Mouse (Mus musculus) kidney, adult 2 months (tissue): Measurements from ENCODE around the gene Rnd1. TPM values are rescaled to one million over a fixed set of nuclear protein-coding genes. Genes with fewer than 3 reads are reported as not detected.

Experiments
- DNase-seq: peaks from one replicate; pipeline ENCODE4 v3.0.0; 2021
- H3K27ac ChIP-seq: fragments of 200-500 bp; 2 replicates; pipeline ENCODE4 v1.5.1; 2012; ENCODE audit warnings: low read depth, low read length, control low read depth, inconsistent platforms; ENCODE audit not compliant: insufficient read depth
- H3K27me3 ChIP-seq: fragments of 200-500 bp; replicated peaks from 2 replicates; pipeline ENCODE4 v1.6.1; 2012; ENCODE audit warnings: mild to moderate bottlenecking, moderate library complexity, low read length, inconsistent platforms; ENCODE audit not compliant: control insufficient read depth, insufficient read depth
- H3K36me3 ChIP-seq: fragments of 200-500 bp; 2 replicates; pipeline ENCODE4 v1.6.1; 2012; ENCODE audit warnings: mild to moderate bottlenecking, moderate library complexity, low read length, inconsistent platforms; ENCODE audit not compliant: control insufficient read depth, insufficient read depth
- H3K4me1 ChIP-seq: fragments of 200-500 bp; 2 replicates; pipeline ENCODE4 v1.6.1; 2011; ENCODE audit warnings: low read length; ENCODE audit not compliant: control insufficient read depth, insufficient read depth
- H3K4me3 ChIP-seq: fragments of 200-500 bp; 2 replicates; pipeline ENCODE4 v1.5.1; 2011; ENCODE audit warnings: mild to moderate bottlenecking, low read depth, low read length, control low read depth; ENCODE audit not compliant: insufficient read depth
- CTCF ChIP-seq: fragments of 200-500 bp; conservative IDR thresholded peaks from 2 replicates; pipeline ENCODE4 v1.5.1; 2011; ENCODE audit warnings: low read depth, mild to moderate bottlenecking, control low read depth, low read length, moderate library complexity, mixed read lengths; ENCODE audit not compliant: insufficient read depth, insufficient read length
- POLR2A ChIP-seq: fragments of 200-500 bp; IDR thresholded peaks from one replicate; pipeline ENCODE4 v1.6.1; 2011; ENCODE audit warnings: low read depth, low read length, control low read depth
- WGBS: fragments of 180-500 bp; shearing (Covaris S2); methylation state at CpG from one replicate; pipeline ENCODE4 v1.1.7; 2018; 5-methylcytosine and 5-hydroxymethylcytosine counted together
- polyA plus RNA-seq: library from polyadenylated mRNA; depleted of rRNA; stranded (reverse); fragments of >200 nt; gene quantifications from 2 replicates; pipeline ENCODE4 v1.2.3, GENCODE M21; 2012; rRNA removed

Gene Rnd1
- polyA plus RNA-seq, 1 experiment, result 2.8 TPM

GRCm38 (mm10) chr15:98622721-98623120 is 54.5 kb downstream of the Rnd1 start:
- H3K27ac ChIP-seq, result no peak overlapping the region

GRCm38 (mm10) chr15:98622199-98622598 is 55.1 kb downstream of the Rnd1 start:
- H3K4me1 ChIP-seq, result no peaks in the 10 kb centered on the region; the same call in 1 of the 2 replicates
- no peaks in the 10 kb centered on the region for H3K36me3 ChIP-seq
- no peak overlapping the region for H3K27ac ChIP-seq
- WGBS, result 17% methylated on average over 7 of the region's 7 CpGs
- no peak for TF ChIP-seq POLR2A
- no peak for TF ChIP-seq CTCF
- no peaks in the 10 kb centered on the region for H3K27me3 ChIP-seq
- no peak overlapping the region for H3K4me3 ChIP-seq
- peak; percentile 57 for DNase-seq

More at GRCm38 (mm10) chr15:98622721-98623120, 54.5 kb downstream of the Rnd1 start:
- Histone ChIP-seq H3K4me3 (no peak overlapping the region), H3K4me1 (no peaks in the 10 kb centered on the region), H3K27me3 (no peaks in the 10 kb centered on the region), H3K36me3 (no peaks in the 10 kb centered on the region)
- DNase-seq, result no peak
- 35% methylated on average over 6 of the region's 6 CpGs for WGBS
- TF ChIP-seq POLR2A, result no peak
- no peak for TF ChIP-seq CTCF

- peaks cover 20% of the 10 kb centered on the region for H3K4me1 ChIP-seq
- H3K36me3 ChIP-seq, result no peaks in the 10 kb centered on the region
- peak; percentile 81 for DNase-seq
- WGBS, result 1% methylated on average over 12 of the region's 12 CpGs
- TF ChIP-seq POLR2A (no peak), CTCF (peak; percentile 82)
- no peak overlapping the region for H3K27ac ChIP-seq
- H3K27me3 ChIP-seq, result no peaks in the 10 kb centered on the region
- H3K4me3 ChIP-seq, result no peak overlapping the region
These were observed 60.1 kb downstream of the Rnd1 start for GRCm38 (mm10) chr15:98617176-98617537.

GRCm38 (mm10) chr15:98616362-98617175 is 60.7 kb downstream of the Rnd1 start:
- H3K4me3 ChIP-seq, result no peak overlapping the region
- H3K27me3 ChIP-seq, result no peaks in the 10 kb centered on the region
- H3K36me3 ChIP-seq, result no peaks in the 10 kb centered on the region
- 41% methylated on average over 20 of the region's 20 CpGs for WGBS
- TF ChIP-seq POLR2A, result no peak
- no peak for TF ChIP-seq CTCF
- peak overlapping the region; percentile 24; the same call in 1 of the 2 replicates for H3K27ac ChIP-seq
- peak; percentile 61 for DNase-seq
- peaks cover 20% of the 10 kb centered on the region for H3K4me1 ChIP-seq

- Histone ChIP-seq H3K27me3 (no peaks in the 10 kb centered on the region), H3K4me3 (no peak overlapping the region), H3K27ac (no peak overlapping the region; the same call in 1 of the 2 replicates), H3K36me3 (no peaks in the 10 kb centered on the region), H3K4me1 (peaks cover 20% of the 10 kb centered on the region)
- 80% methylated on average over 6 of the region's 6 CpGs for WGBS
- TF ChIP-seq CTCF (no peak), POLR2A (no peak)
- no peak for DNase-seq
These were observed 61.5 kb downstream of the Rnd1 start for GRCm38 (mm10) chr15:98615751-98616150.

GRCm38 (mm10) chr15:98614971-98615370 is 62.3 kb downstream of the Rnd1 start:
- Histone ChIP-seq H3K36me3 (no peaks in the 10 kb centered on the region), H3K27ac (peak overlapping the region; percentile 78), H3K4me3 (no peak overlapping the region), H3K27me3 (no peaks in the 10 kb centered on the region), H3K4me1 (peaks cover 20% of the 10 kb centered on the region)
- DNase-seq, result peak; percentile 76
- WGBS, result 36% methylated on average over 6 of the region's 6 CpGs
- TF ChIP-seq POLR2A (no peak), CTCF (no peak)

GRCm38 (mm10) chr15:98614551-98614950 is 62.7 kb downstream of the Rnd1 start:
- no peak for TF ChIP-seq POLR2A
- TF ChIP-seq CTCF, result no peak
- H3K27ac ChIP-seq, result peak overlapping the region; percentile 78
- WGBS, result 33% methylated on average over 9 of the region's 9 CpGs
- H3K4me3 ChIP-seq, result no peak overlapping the region
- no peaks in the 10 kb centered on the region for H3K27me3 ChIP-seq
- peak; percentile 83 for DNase-seq
- no peaks in the 10 kb centered on the region for H3K36me3 ChIP-seq
- H3K4me1 ChIP-seq, result peaks cover 20% of the 10 kb centered on the region

Other genes with a start within 250 kb of the Rnd1 start
- gene Olfr282, start 246.2 kb downstream of the Rnd1 start, polyA plus RNA-seq, result not detected in 2 replicates
- gene Olfr281, start 224.9 kb downstream of the Rnd1 start, polyA plus RNA-seq, result not detected in 2 replicates
- not detected in 2 replicates for gene OR5BS1P, start 207.6 kb downstream of the Rnd1 start, polyA plus RNA-seq
- gene Lalba, start 194.7 kb downstream of the Rnd1 start, polyA plus RNA-seq, result not detected in 2 replicates
- gene Olfr279, start 185.1 kb downstream of the Rnd1 start, polyA plus RNA-seq, result not detected in 2 replicates
- gene Kansl2, start 143.2 kb downstream of the Rnd1 start, polyA plus RNA-seq, result 32.0 and 33.1 TPM in 2 replicates
- gene Ccnt1, start 106.5 kb downstream of the Rnd1 start, polyA plus RNA-seq, result 10.0 and 11.0 TPM in 2 replicates
- gene 4930415O20Rik, start 106.5 kb downstream of the Rnd1 start, polyA plus RNA-seq, result 1.0 and 1.1 TPM in 2 replicates
- 98.7 and 104 TPM in 2 replicates for gene Adcy6, start 67.4 kb downstream of the Rnd1 start, polyA plus RNA-seq
- gene Cacnb3, start 46.6 kb downstream of the Rnd1 start, polyA plus RNA-seq, result 20.2 and 21.7 TPM in 2 replicates
- 23.8 and 24.4 TPM in 2 replicates for gene Ddx23, start 14.6 kb downstream of the Rnd1 start, polyA plus RNA-seq
- 0.42 and 0.60 TPM in 2 replicates for gene Ccdc65, start 30.7 kb upstream of the Rnd1 start, polyA plus RNA-seq
- gene Fkbp11, start 50.7 kb upstream of the Rnd1 start, polyA plus RNA-seq, result 9.3 and 10.1 TPM in 2 replicates
- 114 and 143 TPM in 2 replicates for gene Arf3, start 85.8 kb upstream of the Rnd1 start, polyA plus RNA-seq
- gene Wnt10b, start 100.7 kb upstream of the Rnd1 start, polyA plus RNA-seq, result 0.22 and 0.25 TPM in 2 replicates
- 0.04 TPM in 1 of 2 replicates, not detected in the other for gene Wnt1, start 112.4 kb upstream of the Rnd1 start, polyA plus RNA-seq
- gene Ddn, start 132.0 kb upstream of the Rnd1 start, polyA plus RNA-seq, result 12.1 and 12.3 TPM in 2 replicates
- gene Prkag1, start 154.1 kb upstream of the Rnd1 start, polyA plus RNA-seq, result 68.9 and 72.7 TPM in 2 replicates
- 18.8 and 20.8 TPM in 2 replicates for gene Kmt2d, start 193.7 kb upstream of the Rnd1 start, polyA plus RNA-seq
- gene Rhebl1, start 217.1 kb upstream of the Rnd1 start, polyA plus RNA-seq, result 6.4 and 7.1 TPM in 2 replicates
- 1.2 and 1.5 TPM in 2 replicates for gene Dhh, start 221.1 kb upstream of the Rnd1 start, polyA plus RNA-seq
- gene Lmbr1l, start 240.8 kb upstream of the Rnd1 start, polyA plus RNA-seq, result 36.1 and 50.2 TPM in 2 replicates